Mouse (Mus musculus) frontal cortex, postnatal 10 days (tissue): ENCODE results near the gene Cnbd2.
A peak's percentile ranks its signal among the peaks of the same experiment; 100 is the strongest.

Experiments used
- DNase-seq, 2 experiments: peaks; one replicate each; pipeline ENCODE4 v3.0.0; 2022; ENCODE audit warnings: low spot score in 2 of 2, mixed read lengths in 1 of 2

Cnbd2 gene

DNA sequence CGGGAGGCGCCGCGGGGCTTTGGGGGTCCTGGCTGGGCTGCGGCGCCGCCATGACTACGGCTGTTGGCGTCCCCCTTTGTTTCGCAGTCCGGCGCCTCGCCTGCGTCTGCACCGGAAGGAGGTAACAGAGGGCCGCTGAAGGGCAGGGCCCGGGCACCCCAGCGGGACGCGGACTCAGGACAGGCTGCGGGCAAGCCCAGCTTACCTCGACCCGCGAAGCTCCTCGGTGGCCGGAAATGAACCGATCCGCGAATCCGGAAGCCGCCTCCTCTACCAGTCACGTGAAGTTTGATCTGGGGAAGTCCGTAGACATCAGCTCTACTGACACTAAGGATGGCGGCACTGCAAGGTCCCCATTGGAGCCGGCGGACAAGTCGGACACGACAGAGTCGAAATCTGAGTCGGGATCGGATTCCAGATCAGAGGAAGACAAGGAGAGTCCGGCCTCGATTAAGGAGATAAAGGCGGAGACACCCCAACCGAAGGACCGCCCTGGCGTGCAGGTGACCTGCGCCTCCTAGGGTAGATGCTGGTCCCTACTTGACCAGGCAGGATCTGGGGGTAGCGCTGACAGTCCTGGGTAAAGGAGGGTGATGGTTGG lies at the start of gene Cnbd2, which contains the start of gene Scand1:
Gene Cnbd2 (plus strand): TSS at position 3 of the 601 bp plus-strand sequence.
Gene Scand1 (minus strand): TSS at position 408 of the 601 bp plus-strand sequence.
- peak; percentile 64 to 83 for DNase-seq

DNA sequence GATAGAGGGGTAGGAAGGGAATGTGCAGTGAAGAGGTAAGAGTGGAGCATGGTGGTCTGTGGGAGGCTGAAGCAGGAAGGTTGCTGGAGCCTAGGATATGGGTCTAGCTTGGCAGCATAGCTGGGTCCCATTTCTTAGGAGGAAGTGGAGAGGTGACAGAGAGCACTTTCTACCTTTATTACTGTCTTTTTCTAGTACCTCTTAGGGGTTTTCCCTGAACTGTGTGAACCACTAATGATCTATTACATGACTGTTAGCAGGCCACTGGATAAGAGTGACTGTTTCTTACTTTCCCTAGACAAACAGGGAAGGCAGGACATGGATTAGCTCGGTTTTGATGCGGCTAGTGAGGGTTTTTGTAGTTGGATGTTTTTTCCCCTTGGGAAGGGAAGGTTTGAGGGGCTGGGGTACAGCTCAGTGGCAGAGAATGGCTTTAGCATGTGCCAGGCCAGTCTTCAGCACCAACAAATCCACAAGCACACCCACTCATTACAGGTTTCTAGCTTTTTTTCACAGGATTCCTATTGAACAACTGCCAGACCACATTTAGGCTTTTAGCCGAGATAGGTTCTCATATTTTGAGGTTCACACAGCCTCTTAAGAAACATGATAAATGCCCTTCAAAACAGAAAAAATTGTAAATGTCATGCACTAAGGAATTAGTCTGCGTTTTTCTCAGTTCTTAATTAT lies 48.8 kb upstream of the Cnbd2 start:
- no peak for DNase-seq

DNA sequence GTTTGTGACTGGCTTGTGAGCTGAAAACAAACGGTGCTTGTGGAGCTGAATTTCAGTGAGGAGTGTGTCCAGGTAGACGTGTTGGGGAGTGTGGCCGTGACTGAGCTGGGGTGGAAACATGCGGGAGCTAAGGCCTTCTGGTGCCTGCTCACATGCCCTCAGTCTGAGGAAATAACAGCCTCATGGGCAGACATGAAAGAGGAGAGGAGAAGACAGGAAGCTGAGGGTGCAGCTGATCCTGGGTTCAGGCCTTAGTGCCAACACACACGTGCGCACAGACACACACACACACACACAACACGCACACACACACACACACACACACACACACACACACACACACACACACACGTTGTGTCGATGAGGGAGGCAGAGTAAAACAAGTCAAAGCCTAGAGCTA lies 44.5 kb upstream of the Cnbd2 start:
- DNase-seq: no peak

DNA sequence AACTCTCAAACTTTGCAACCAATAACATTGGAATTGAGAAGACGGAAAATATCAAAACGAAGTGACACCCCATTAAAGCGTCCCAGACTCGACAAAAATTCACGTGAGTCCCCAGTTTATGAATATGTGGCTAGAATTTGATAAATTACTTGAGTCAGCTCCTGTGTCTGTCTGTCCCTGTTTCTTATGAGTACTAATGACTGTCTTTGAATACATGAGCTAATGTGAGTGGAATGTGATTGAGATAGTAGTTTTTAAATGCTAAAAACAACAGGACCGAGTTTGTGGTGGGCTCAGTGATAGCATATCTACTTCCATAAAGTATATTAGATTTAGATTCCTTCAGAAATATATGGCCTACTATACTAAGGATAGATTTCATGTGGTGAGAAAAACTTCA lies 39.5 kb upstream of the Cnbd2 start:
- no peak for DNase-seq

DNA sequence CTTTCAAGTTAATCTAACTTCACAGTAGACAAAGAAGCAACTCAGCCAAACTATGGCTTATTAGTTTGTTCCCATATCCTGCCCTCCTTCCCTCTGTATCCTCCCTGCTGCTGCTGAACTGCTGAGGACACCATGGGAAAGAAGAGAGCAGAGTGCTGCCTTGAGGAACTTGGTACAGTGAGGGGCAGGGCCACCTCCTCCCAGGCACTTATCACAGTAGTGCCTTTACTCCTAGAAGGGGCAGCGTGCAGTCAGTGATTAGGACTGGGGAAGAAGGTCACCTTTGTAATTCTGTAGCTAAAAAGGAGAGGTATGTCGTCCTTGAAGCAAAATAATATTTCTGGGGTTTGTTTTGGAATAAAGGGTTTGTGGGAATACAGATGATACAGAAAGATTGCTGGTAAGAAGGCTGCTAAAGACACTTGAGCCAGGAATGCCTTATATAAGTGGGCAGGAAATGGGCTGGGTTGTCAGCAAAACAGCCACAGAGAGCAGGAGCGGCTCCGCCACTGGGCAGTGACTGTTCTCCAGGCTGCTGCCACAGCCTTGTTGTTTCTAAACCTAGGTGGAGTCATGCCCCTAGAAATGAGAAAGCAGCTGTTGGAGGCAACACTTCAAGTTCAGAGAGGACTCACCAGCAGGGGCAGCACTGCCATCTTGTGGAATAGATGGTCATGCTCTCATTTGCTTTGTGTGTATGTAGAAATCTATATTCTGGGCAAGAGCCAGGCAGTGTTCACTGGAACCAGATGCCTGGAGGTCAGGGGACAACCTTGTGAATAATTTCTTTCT lies 33.7 kb upstream of the Cnbd2 start:
- DNase-seq: peak; percentile 64 to 78

DNA sequence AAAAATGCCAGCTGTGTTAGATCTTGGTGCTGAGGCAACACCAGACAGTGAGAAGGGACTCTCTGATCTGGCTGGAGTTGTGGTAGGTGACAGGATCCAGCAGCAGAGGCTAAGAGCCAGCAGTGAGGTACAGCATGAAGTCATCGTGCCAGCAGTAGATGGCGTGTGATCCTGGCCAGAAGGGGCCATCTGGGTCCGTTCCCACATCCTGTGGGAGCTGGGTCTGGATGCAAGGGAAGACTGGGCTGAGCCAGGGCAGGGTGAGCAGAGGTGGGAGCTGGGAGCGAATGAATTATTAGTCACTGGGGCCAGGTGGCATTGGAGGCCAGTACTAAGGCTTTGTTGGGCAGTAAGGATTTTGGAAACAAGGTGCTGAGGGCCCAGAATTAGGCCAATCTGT lies 30.9 kb upstream of the Cnbd2 start:
- no peak for DNase-seq

DNA sequence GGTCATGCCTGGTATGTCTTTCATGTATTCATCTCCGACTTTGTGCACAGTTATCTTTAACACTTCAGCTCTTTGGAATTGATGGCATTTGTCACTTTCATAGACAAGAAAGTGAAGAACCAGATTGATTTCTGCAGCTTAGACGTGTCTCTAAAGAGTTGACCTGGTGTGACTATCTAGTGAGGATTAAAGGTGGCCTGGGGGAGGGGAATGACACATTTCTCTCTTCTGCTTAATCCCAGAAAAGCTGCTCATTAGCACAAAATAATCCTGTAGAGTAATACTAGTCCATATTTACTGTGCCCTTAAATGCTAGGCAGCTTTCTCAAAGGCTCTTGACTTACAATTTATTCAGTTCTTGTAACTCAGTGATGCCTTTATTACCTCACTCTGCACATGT lies 26.9 kb upstream of the Cnbd2 start:
- no peak for DNase-seq

DNA sequence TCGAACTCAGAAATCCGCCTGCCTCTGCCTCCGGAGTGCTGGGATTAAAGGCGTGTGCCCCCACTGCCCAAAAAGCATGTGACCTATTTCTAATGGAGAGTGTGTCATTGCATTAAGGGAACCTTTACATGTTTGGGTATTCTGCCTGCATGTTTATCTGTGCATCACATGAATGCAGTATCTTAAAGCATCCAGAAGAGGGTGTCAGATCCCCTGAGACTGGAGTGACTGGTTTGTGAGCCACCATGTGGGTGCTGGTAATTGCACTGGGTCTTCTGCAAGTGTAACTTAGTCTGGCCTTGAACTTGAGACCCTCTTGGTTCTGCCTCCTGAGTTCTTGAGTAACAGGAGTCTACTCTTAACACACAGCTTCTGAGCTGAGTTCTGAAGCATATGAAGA lies 25.4 kb upstream of the Cnbd2 start:
- no peak for DNase-seq

DNA sequence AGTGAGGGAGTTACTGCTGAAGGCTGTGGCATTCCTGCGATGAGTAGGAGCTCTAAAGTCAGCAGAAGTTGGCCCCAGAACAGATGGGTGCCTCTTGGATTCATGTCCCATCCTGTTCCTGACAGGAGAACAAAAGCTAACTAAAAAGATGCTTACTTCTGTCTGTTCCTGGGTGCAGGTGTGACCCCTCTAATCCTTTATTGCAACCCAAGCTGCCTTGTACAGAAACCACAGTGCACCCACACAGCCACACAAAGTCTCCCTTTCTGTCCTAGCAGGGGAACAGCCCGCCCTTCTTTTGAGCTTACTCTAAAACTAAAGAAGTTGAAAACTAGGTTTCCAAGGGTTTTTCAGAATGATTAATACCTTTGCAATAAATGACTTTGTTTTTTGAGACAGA lies 23.9 kb upstream of the Cnbd2 start:
- no peak for DNase-seq

DNA sequence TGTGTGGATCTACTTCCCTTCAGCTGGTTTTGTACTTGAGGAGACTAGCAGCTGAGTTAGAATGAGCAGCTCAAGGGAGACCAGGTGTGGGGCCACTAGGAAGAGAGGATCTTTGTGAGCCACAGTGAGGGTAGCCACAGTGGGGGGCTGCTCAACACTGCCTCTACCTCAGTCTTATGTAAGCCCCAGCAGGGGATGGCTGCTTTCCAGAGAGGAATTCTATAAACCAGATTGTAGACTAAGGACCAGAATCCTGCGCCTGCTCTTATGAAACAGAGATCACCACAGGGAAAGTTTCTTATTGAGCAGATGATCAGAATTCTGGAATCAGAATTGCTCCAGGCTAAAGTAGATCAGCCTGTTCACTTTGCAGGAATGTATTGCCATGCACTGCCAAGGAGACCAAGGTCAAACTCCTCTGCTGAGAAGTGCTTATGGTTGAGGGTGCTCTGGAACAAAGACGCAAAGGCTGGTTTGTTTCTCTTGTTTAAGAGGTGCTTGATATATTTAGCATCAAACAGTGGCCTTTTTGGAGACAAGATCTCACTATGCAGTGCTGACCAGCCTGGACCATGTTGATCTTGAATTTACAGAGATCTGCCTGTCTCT lies 22.4 kb upstream of the Cnbd2 start:
- DNase-seq: no peak

DNA sequence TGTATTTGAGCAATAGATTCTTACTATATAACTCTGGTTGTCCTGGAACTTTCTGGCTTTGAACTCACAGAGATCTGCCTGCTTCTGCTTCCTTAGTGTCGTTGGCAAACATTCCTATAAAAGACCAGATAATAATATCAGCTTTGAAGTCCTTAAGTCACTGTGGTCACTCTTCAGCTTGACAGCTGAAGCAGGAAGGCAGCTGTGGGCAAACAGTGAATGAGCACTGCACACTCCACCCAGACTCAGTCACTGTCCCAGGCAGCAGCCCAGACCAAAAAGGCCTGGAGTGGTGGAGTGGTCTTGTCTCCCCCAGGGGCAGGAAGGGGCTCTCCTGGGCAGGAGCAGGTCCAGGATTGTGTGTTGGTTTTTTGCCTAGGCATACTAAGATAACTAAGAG lies 20.1 kb upstream of the Cnbd2 start:
- DNase-seq: no peak

DNA sequence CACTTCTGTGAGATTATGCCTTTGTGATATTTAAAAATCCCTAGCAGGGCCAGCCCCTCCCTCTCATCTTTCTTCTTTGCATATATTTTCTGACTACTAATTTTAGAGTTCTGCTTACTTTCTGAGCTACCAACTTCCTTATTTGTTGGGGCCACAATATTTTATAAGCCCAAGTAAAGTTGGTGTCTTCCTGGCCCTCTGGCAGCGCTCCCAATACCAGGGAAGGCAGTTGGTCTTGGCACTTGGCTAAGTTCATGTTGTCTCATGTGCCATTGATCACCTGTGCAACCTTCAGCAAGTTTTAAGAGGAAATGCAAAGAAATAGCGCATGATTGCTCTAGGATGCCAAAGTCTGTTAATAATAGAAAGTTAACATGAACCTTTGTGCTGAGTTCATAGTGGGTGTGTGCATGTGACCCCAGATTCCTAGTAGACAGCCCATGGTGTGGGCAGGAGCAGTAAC lies 16.5 kb upstream of the Cnbd2 start:
- no peak for DNase-seq

DNA sequence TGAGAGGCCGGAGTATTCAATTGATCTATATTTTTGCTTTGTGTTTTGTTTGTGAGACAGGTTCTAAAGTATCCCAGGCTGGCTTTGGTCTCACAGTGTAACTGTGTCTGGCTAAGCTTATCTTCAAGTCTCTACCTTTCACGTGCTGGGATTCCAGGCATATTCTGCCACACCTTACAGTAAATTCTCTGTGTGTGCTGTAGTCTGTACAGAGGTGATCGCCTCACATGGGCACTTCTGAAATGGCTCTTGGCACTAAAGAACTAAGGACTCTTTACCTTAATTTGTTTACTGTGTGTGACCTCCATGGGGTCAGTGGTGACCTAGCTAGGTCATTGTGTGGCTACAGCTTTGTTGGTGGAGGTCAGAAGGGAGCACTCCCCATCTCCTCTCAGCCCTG lies 15.9 kb upstream of the Cnbd2 start:
- no peak for DNase-seq

DNA sequence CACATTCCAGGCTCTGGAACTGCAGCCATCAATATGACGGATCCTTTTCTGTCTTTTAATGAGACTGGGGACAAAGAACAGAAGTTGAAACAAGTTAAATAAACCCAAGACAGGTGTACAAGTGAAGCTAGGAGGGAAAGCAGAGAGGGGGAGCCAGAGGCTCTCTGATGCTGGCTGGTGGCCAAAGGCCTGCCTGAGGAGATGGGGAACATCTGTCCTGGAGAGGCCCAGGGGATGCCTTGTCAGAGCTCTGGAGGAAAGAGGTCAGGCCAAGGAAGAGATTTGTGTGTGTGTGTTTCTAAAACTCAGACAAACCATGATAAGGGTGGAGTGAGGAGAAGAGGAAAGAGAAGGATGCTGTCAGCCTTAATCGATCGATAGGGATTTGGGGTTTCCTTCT lies 14.4 kb upstream of the Cnbd2 start:
- no peak for DNase-seq

DNA sequence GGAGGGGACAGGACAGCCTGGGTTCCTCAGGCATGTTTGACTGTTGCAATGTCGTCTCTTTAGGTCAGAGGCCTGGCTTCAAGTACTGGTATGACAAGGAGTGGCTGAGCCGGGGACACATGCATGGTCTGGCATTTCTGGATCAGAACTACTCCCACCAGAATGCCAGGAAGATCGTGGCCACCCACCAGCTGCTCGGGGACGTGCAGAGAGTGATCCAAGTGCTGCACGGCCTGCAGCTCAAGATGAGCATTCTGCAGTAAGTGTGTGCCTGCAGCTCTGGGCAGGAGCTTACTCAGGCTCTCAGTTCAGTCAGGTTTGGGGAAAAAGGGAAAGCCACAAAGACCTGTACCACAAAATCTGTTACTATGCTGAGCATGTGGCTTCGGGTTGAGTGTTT lies 13.6 kb upstream of the Cnbd2 start:
- no peak for DNase-seq

DNA sequence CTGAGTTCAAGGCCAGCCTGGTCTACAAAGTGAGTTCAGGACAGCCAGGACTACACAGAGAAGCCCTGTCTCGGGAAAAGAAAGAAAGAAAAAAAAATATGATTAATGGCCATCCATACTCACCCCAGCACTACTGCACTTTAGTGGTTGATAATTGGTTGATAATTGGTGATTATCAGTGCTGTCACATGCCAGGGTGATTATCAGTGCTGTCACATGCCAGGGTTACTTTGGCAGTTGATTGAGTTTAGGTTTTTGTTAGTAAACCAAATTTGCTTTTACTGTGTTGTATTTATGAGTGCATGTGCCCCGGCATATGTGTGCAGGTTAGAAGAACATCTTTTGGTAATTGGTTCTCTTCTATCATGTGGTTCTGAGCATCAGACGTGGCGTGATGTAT lies 10.0 kb upstream of the Cnbd2 start:
- no peak for DNase-seq

DNA sequence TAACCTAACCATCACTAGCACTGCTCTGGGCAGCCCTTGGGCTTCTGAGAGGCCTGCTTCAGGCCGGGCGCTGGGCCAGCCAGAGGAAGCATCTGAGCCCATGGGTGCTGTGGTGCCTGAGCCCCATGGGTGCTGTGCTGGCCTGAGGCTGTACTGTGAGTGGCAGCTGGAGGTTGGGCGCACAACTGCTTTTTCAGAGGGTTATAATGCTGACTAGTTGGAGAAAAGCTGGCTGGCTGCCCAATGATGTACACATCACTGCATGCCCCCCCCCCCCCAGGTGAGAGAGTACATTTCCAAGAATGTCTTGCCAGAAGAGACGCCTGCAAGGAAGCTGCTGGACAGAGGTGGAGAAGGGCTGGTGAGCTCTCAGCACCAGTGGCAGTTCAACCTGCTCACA lies 7.7 kb upstream of the Cnbd2 start:
- no peak for DNase-seq

DNA sequence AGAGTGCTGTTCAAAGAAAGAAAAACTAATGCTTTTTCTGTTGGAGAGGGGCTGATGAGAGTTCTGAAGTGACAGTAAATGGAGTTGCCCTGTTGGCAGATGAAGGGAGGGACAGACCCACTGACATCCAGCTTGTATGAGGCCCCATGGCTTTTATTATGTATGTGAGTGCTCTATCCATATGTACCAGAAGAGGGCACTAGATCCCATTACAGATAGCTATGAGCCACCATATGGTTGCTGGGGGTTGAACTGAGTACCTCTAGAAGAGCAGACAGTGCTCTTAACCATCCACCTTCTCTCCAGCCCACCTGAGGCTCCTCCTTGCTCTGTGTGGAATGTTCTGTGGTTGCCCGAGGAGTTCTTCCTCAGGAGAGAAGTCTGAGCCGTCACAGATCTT lies 6.3 kb upstream of the Cnbd2 start:
- DNase-seq: no peak

DNA sequence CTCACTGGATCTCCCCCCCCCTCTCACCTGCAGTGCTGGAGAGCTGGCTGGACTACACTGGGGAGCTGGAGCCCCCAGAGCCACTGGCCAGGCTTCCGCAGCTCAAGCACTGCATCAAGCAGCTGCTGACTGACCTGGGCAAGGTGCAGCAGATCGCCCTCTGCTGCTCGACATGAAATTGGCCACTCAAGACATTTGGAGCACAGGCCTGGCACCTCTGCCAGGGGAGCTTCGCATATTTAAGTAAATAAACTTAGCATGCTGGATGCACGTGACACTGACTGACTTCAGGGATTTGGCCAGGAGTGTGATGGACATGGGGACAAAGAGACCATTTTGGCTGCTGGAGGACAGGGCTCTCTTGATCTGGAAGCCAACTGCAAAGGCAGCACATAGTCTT lies 4.8 kb upstream of the Cnbd2 start:
- no peak for DNase-seq

DNA sequence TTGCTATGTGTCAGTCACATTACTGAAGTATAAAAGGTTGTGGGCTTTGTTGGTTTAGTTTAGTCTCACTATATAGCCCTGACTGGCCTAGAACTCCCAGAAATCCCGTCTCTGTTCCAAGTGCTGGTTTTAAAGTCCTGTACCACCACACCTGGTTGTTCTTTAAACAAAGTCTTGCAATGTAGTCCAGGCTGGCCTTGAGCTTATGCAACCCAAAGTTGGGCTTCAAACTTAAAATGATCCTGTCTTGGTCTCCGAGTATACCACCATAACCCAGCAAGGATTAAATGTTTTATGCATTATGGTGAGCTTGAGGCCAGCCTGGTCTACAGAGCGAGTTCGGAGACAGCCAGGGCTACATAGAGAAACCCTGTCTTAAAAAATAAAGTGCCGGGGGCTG lies 2.2 kb upstream of the Cnbd2 start:
- DNase-seq: no peak

DNA sequence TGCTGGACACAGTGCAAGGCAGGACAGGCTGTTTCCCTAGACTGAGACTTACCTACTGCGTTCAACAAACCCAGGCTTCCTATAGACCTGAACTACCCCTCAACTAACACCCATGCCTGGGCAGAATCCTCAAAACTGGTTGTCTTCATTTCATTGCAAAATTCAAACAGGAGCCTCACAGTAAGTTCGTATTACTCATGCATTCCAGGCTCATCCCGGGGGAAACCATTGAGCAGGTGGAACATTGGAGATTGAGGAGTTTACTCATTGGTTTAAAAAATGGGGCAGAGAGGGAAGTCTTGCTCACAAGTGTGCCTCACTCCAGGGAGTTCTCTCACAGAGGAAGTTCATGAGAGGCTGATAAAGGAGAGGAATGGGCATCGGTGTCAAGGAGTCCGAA lies 1.6 kb upstream of the Cnbd2 start:
- DNase-seq: no peak

DNA sequence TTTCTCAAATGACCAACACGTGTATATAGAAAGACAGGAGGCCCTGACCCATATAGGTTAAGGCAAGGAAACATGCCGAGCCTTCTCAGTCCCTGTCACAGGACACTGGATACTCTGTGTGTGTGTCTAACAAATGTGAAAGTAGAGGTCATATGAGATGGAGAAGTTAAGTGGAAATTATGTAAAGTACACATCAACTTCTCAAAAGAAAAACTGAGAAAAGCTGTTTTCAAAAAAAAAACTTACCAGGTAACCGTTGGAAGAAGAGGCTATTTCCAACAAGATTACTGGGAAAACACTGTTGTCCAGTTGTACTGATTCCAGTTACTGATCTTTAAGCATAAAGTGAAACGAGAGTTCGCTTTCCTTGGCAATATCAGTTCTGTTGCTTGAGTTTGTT lies 1.2 kb upstream of the Cnbd2 start:
- DNase-seq: no peak

DNA sequence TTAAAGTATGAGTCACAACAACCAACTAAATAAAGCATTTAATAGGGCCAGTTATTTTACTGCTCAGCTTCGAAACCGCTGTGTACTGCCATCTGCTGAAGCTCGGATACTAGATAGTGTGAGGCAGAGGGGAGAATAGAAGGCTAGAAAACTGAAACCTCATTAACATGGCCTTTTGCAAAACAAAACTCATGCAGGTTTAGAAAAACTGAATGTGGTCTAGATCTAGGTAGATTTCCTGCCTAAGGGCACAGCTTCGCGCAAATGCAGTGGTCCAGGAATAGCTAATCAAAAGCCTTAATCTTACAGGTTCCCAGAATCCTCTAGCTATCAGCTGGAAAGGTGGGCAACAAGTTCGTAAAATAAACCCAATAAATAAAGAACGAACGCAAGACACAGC lies 658 bp upstream of the Cnbd2 start:
- DNase-seq: no peak
